Mouse (Mus musculus) myocyte (in vitro differentiated cells): ENCODE data around the gene Gm11562. TPM values are rescaled to one million over a fixed set of nuclear protein-coding genes. Genes with fewer than 3 reads are reported as not detected.
"Not testable (repeated sequence)": the region's sequence is repeated elsewhere in the genome, so short reads cannot be mapped to it uniquely, and the experiment has no call there.

Source experiments
- H3K27me3 ChIP-seq: one replicate; pipeline ENCODE4 v1.6.1; 2011; ENCODE audit not compliant: control insufficient read depth, insufficient read depth, insufficient read length
- H3K36me3 ChIP-seq: one replicate; pipeline ENCODE4 v1.6.1; 2011; ENCODE audit not compliant: control insufficient read depth, insufficient read depth
- H3K4me2 ChIP-seq: one replicate; pipeline ENCODE4 v1.6.1; 2011; ENCODE audit warnings: low read depth, control low read depth
- H3K4me3 ChIP-seq: one replicate; pipeline ENCODE4 v1.5.1; 2011; ENCODE audit warnings: mild to moderate bottlenecking, control low read depth, moderate library complexity
- H3K79me2 ChIP-seq: one replicate; pipeline ENCODE4 v1.6.1; 2011; ENCODE audit not compliant: control insufficient read depth, insufficient read depth
- H3ac ChIP-seq: one replicate; pipeline ENCODE4 v1.6.1; 2011; ENCODE audit not compliant: control insufficient read depth, insufficient read length
- CEBPB ChIP-seq: IDR thresholded peaks from 2 replicates; pipeline ENCODE4 v1.6.1; 2011; ENCODE audit warnings: mild to moderate bottlenecking, moderate library complexity; ENCODE audit not compliant: poor library complexity, insufficient read depth, severe bottlenecking
- E2F4 ChIP-seq: IDR thresholded peaks from one replicate; pipeline ENCODE4 v1.6.1; 2011; ENCODE audit warnings: mild to moderate bottlenecking, control low read depth, moderate library complexity; ENCODE audit not compliant: insufficient read depth
- MAX ChIP-seq: IDR thresholded peaks from one replicate; pipeline ENCODE4 v1.6.1; 2011; ENCODE audit warnings: low read depth, mild to moderate bottlenecking, control low read depth
- MYOD1 ChIP-seq, 3 experiments: IDR thresholded peaks; one replicate each; pipeline ENCODE4 v1.6.1; 2011; ENCODE audit warnings: control low read depth in 2 of 3, low read depth in 2 of 3, mild to moderate bottlenecking in 2 of 3, moderate library complexity in 1 of 3; ENCODE audit not compliant: insufficient read length in 2 of 3, control insufficient read depth in 1 of 3
- MYOG ChIP-seq, 3 experiments: IDR thresholded peaks; one replicate each; pipeline ENCODE4 v1.6.1; 2011; ENCODE audit warnings: control low read depth in 2 of 3, low read depth in 2 of 3, mild to moderate bottlenecking in 2 of 3; ENCODE audit not compliant: insufficient read length in 2 of 3, control insufficient read depth in 1 of 3, insufficient read depth in 1 of 3
- POLR2A ChIP-seq: IDR thresholded peaks from one replicate; pipeline ENCODE4 v1.6.1; 2011; ENCODE audit warnings: low read depth, mild to moderate bottlenecking, control low read depth, moderate library complexity; ENCODE audit not compliant: insufficient read length
- POLR2AphosphoS2 ChIP-seq: IDR thresholded peaks from one replicate; pipeline ENCODE4 v1.6.1; 2011; ENCODE audit warnings: low read depth, control low read depth; ENCODE audit not compliant: insufficient read length
- REST ChIP-seq: IDR thresholded peaks from one replicate; pipeline ENCODE4 v1.6.1; 2011; ENCODE audit warnings: mild to moderate bottlenecking, control low read depth, moderate library complexity; ENCODE audit not compliant: insufficient read depth, insufficient read length
- SRF ChIP-seq: IDR thresholded peaks from one replicate; pipeline ENCODE4 v1.6.1; 2011; ENCODE audit warnings: low read depth; ENCODE audit not compliant: control insufficient read depth, insufficient read length
- TCF12 ChIP-seq: IDR thresholded peaks from one replicate; pipeline ENCODE4 v1.6.1; 2011; ENCODE audit warnings: mild to moderate bottlenecking, control low read depth; ENCODE audit not compliant: poor library complexity, insufficient read depth, severe bottlenecking
- TCF3 ChIP-seq: IDR thresholded peaks from one replicate; pipeline ENCODE4 v1.6.1; 2011; ENCODE audit warnings: low read depth, control low read depth; ENCODE audit not compliant: insufficient read length
- USF1 ChIP-seq: IDR thresholded peaks from one replicate; pipeline ENCODE4 v1.6.1; 2011; ENCODE audit warnings: low read depth, mild to moderate bottlenecking, control low read depth, moderate library complexity
- polyA plus RNA-seq: library from polyadenylated mRNA; unstranded; fragments of >200 nt; fragmentation: generic; extraction: Trizol; gene quantifications from one replicate; pipeline ENCODE4 v1.2.1, GENCODE M21; 2012; ENCODE audit warnings: missing spikeins

The Gm11562 gene
- not detected for polyA plus RNA-seq

GRCm38 (mm10) chr11:99620335-99620734 is at the start of gene Gm11562:
TSS of gene Gm11562 (minus strand) at chr11:99620435.
- Histone ChIP-seq H3ac (no peak within 1 kb of the TSS), H3K27me3 (no peaks in the 10 kb centered on the region), H3K36me3 (no peaks in the 10 kb centered on the region), H3K4me3 (no peak within 1 kb of the TSS), H3K79me2 (no peaks in the 10 kb centered on the region), H3K4me2 (no peak within 1 kb of the TSS)
- no peak for TF ChIP-seq USF1
- TF ChIP-seq CEBPB: no peak
- TF ChIP-seq MYOG (IDR thresholded peaks at IDR 0.05; ENCODE audit: control insufficient read depth in 1 of 3, insufficient read depth in 1 of 3, insufficient read length in 2 of 3, low read depth in 2 of 3): no peak
- no peak for TF ChIP-seq POLR2AphosphoS2

- Histone ChIP-seq H3K4me2 (no peak within 1 kb of the TSS), H3ac (no peak within 1 kb of the TSS), H3K36me3 (no peaks in the 10 kb centered on the region), H3K79me2 (no peaks in the 10 kb centered on the region), H3K4me3 (no peak within 1 kb of the TSS), H3K27me3 (no peaks in the 10 kb centered on the region)
- TF ChIP-seq E2F4 (no peak), MYOG (IDR thresholded peaks at IDR 0.05; ENCODE audit: control insufficient read depth in 1 of 3, insufficient read depth in 1 of 3, insufficient read length in 2 of 3, low read depth in 2 of 3) (no peak), POLR2AphosphoS2 (no peak), TCF12 (no peak), SRF (no peak), MAX (no peak), USF1 (no peak), REST (no peak), MYOD1 (IDR thresholded peaks at IDR 0.05; ENCODE audit: control insufficient read depth in 1 of 3, insufficient read length in 2 of 3, low read depth in 2 of 3) (no peak), POLR2A (no peak), CEBPB (no peak)
These were observed 45.6 kb upstream of the Gm11562 start, which contains the start of gene Krtap4-6 for GRCm38 (mm10) chr11:99665860-99666259. TSS of gene Krtap4-6 (minus strand) at chr11:99665960.

- H3ac ChIP-seq: no peak overlapping the region
- no peaks in the 10 kb centered on the region for H3K27me3 ChIP-seq
- no peak overlapping the region for H3K4me3 ChIP-seq
- no peak overlapping the region for H3K4me2 ChIP-seq
- no peaks in the 10 kb centered on the region for H3K79me2 ChIP-seq
- no peaks in the 10 kb centered on the region for H3K36me3 ChIP-seq
- peak in 2 of 3 experiments; percentile 50 to 57 for TF ChIP-seq MYOG (IDR thresholded peaks at IDR 0.05; ENCODE audit: control insufficient read depth in 1 of 3, insufficient read depth in 1 of 3, insufficient read length in 2 of 3, low read depth in 2 of 3)
- no peak for TF ChIP-seq USF1
- no peak for TF ChIP-seq CEBPB
- TF ChIP-seq POLR2AphosphoS2: no peak
- TF ChIP-seq E2F4: no peak
- no peak for TF ChIP-seq POLR2A
- TF ChIP-seq MAX: no peak
- no peak for TF ChIP-seq REST
- TF ChIP-seq MYOD1 (IDR thresholded peaks at IDR 0.05; ENCODE audit: control insufficient read depth in 1 of 3, insufficient read length in 2 of 3, low read depth in 2 of 3): peak in 1 of 3 experiments; percentile 69
- no peak for TF ChIP-seq TCF3
- TF ChIP-seq TCF12: no peak
- no peak for TF ChIP-seq SRF
These were observed 42.6 kb upstream of the Gm11562 start for GRCm38 (mm10) chr11:99662802-99663201.

- no peaks in the 10 kb centered on the region for H3K36me3 ChIP-seq
- no peak overlapping the region for H3K4me3 ChIP-seq
- TF ChIP-seq TCF12: no peak
- TF ChIP-seq POLR2A: no peak
- no peak for TF ChIP-seq CEBPB
- TF ChIP-seq MAX: no peak
- no peak for TF ChIP-seq SRF
- TF ChIP-seq USF1: no peak
- no peak overlapping the region for H3K4me2 ChIP-seq
- H3ac ChIP-seq: no peak overlapping the region
- H3K27me3 ChIP-seq: no peaks in the 10 kb centered on the region
- H3K79me2 ChIP-seq: no peaks in the 10 kb centered on the region
These were observed 39.0 kb upstream of the Gm11562 start for GRCm38 (mm10) chr11:99659256-99659655.

GRCm38 (mm10) chr11:99658467-99659010 is 38.3 kb upstream of the Gm11562 start, which contains the start of gene Gm11563:
TSS of gene Gm11563 (minus strand) at chr11:99658960.
- H3K4me2 ChIP-seq, H3K4me3 ChIP-seq: not testable (repeated sequence)
- peak in 1 of 3 experiments; percentile 67 for TF ChIP-seq MYOG (IDR thresholded peaks at IDR 0.05; ENCODE audit: control insufficient read depth in 1 of 3, insufficient read depth in 1 of 3, insufficient read length in 2 of 3, low read depth in 2 of 3)
- TF ChIP-seq TCF3: peak; percentile 21
- TF ChIP-seq TCF12: peak; percentile 40
- peak in 2 of 3 experiments; percentile 63 to 75 for TF ChIP-seq MYOD1 (IDR thresholded peaks at IDR 0.05; ENCODE audit: control insufficient read depth in 1 of 3, insufficient read length in 2 of 3, low read depth in 2 of 3)

More at GRCm38 (mm10) chr11:99658467-99659010, 38.3 kb upstream of the Gm11562 start, which contains the start of gene Gm11563:
- not testable (repeated sequence) for H3K79me2 ChIP-seq, H3K27me3 ChIP-seq, H3ac ChIP-seq, H3K36me3 ChIP-seq
